Comparison of ENCODE assay signal across 21 mouse cellular contexts in the genomic region with DNA sequence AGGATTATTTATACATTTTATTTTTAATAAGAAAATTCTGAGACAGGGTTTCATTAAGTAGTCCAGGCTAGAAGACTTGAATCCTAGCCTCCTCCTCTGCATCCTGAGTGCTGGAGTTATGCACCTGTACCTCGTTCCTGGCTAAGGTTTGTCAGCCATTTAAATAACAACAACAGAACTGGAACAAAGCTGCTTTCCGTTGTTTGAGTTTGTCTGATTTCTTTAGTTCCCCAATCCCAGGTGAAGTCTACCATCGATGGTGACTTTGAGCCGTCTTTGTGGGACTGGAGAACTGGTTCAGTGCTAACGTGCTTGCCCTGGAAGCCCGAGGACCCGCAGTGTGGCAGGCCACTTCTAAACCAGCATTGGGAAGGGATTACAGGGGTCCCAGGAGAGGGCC.
"Had no signal": no experiment of that assay in that cellular context is flagged by ENCODE, and none has a peak within 500 bp of the region (broad histone marks: within the 10 kb centered on the region; RNA-seq: fewer than 3 reads in every experiment).

No protein-coding gene starts in this region.

- H3K27ac ChIP-seq: gastrocnemius, adult 2 months; heart, embryonic 10.5 days; hindbrain, embryonic 10.5 days; hindbrain, embryonic 12.5 days; hindbrain, embryonic 14.5 days; intestine, embryonic 15.5 days; limb, embryonic 10.5 days; limb, embryonic 12.5 days; liver, embryonic 13.5 days; liver, embryonic 15.5 days had no signal

- H3K27me3 ChIP-seq: heart, embryonic 12.5 days; intestine, embryonic 15.5 days; liver, embryonic 13.5 days; liver, embryonic 15.5 days had no signal

- H3K36me3 ChIP-seq: hindbrain, embryonic 10.5 days; hindbrain, embryonic 12.5 days; intestine, embryonic 15.5 days; limb, embryonic 10.5 days had no signal

- H3K4me1 ChIP-seq: heart, embryonic 10.5 days; heart, embryonic 12.5 days had no signal

- DNase-seq: gastrocnemius, adult 2 months; gastrocnemius, postnatal 10 days; gastrocnemius, postnatal 25 days; heart, postnatal 10 days; heart, postnatal 4 days; kidney, adult 18-20 months; kidney, adult 8-10 months; kidney, postnatal 10 days; kidney, postnatal 25 days; kidney, postnatal 4 days; liver; liver, embryonic 13.5 days had no signal

- H3K4me3 ChIP-seq: gastrocnemius, adult 2 months; heart, embryonic 10.5 days; heart, embryonic 12.5 days; hindbrain, embryonic 10.5 days; hindbrain, embryonic 12.5 days; intestine, embryonic 15.5 days; limb, embryonic 10.5 days; limb, embryonic 12.5 days; liver, embryonic 13.5 days; liver, embryonic 15.5 days had no signal

- H3K9ac ChIP-seq: heart, embryonic 12.5 days; hindbrain, embryonic 12.5 days; hindbrain, embryonic 14.5 days; intestine, embryonic 15.5 days; limb, embryonic 12.5 days; liver, embryonic 13.5 days; liver, embryonic 15.5 days had no signal
